Mouse (Mus musculus) liver, adult 2 months (tissue): Measurements from ENCODE around the gene Wdhd1. TPM values are rescaled to one million over a fixed set of nuclear protein-coding genes. Genes with fewer than 3 reads are reported as not detected.

ENCODE experiments used
- DNase-seq: peaks from one replicate; pipeline ENCODE4 v3.0.0-alpha.2; 2011; ENCODE audit warnings: low read depth, low spot score; ENCODE audit errors: extremely low read depth
- H3K27ac ChIP-seq: fragments of 200-500 bp; replicated peaks from 2 replicates; pipeline ENCODE4 v1.5.1; 2012; ENCODE audit warnings: low read depth, mild to moderate bottlenecking, control low read depth, inconsistent platforms, low read length; ENCODE audit not compliant: insufficient read depth
- H3K27me3 ChIP-seq: fragments of 200-500 bp; 2 replicates; pipeline ENCODE4 v1.6.1; 2012; ENCODE audit warnings: mild to moderate bottlenecking, moderate library complexity, low read length, inconsistent platforms; ENCODE audit not compliant: control insufficient read depth, insufficient read depth
- H3K36me3 ChIP-seq: fragments of 200-500 bp; 2 replicates; pipeline ENCODE4 v1.6.1; 2012; ENCODE audit warnings: low read length, inconsistent platforms; ENCODE audit not compliant: control insufficient read depth, insufficient read depth
- H3K4me1 ChIP-seq: fragments of 200-500 bp; 2 replicates; pipeline ENCODE4 v1.6.1; 2011; ENCODE audit warnings: low read length; ENCODE audit not compliant: control insufficient read depth, insufficient read depth
- H3K4me3 ChIP-seq: fragments of 200-500 bp; 2 replicates; pipeline ENCODE4 v1.5.1; 2011; ENCODE audit warnings: low read depth, mild to moderate bottlenecking, control low read depth, low read length, moderate library complexity; ENCODE audit not compliant: insufficient read depth
- H3K79me2 ChIP-seq: fragments of 200-500 bp; 2 replicates; pipeline ENCODE4 v1.6.1; 2012; ENCODE audit warnings: inconsistent platforms, mild to moderate bottlenecking, low read length, moderate library complexity; ENCODE audit not compliant: control insufficient read depth, insufficient read depth
- H3K9ac ChIP-seq: fragments of 200-500 bp; 2 replicates; pipeline ENCODE4 v1.6.1; 2012; ENCODE audit warnings: low read depth, mild to moderate bottlenecking, control low read depth, inconsistent platforms, low read length
- CTCF ChIP-seq: fragments of 200-500 bp; IDR thresholded peaks from 2 replicates; pipeline ENCODE4 v1.5.1; 2011; ENCODE audit warnings: low read depth, low read length, control low read depth
- POLR2A ChIP-seq: fragments of 200-500 bp; IDR thresholded peaks from 2 replicates; pipeline ENCODE4 v1.6.1; 2011; ENCODE audit warnings: low read length, control low read depth; ENCODE audit not compliant: insufficient read depth; ENCODE audit errors: extremely low read depth
- WGBS: fragments of 180-500 bp; shearing (Covaris S2); methylation state at CpG from one replicate; pipeline ENCODE4 v1.1.7; 2018; 5-methylcytosine and 5-hydroxymethylcytosine counted together
- polyA plus RNA-seq: library from polyadenylated mRNA; depleted of rRNA; stranded (reverse); fragments of >200 nt; gene quantifications from 2 replicates; pipeline ENCODE4 v1.2.3, GENCODE M21; 2012
- total RNA-seq: library from RNA; depleted of rRNA; stranded (reverse); fragments of >200 nt; gene quantifications from 2 replicates; pipeline ENCODE4 v1.2.3, GENCODE M21; 2014

The Wdhd1 gene
- total and polyA plus RNA-seq, 2 experiments = 0.21 to 1.0 TPM

DNA sequence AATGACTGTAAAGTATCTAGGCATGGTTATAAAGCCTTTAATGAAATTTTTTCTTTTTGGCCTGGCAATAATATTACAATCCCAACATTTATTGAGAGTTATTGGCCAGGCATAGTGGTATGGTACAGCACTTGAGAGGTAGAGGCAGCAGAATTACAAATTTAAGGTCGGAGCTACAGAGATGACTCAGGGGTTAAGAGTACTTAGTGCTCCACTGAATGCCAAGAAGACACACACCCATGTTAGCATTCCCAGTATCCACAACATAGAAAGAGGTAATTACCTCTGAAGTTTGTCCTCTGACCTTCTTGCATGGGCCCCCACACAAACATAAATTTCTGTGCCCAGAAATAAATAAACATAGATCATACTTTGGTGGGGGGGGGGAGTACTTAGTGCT lies 32.4 kb upstream of the Wdhd1 start:
- Histone ChIP-seq H3K4me3 (no peak overlapping the region), H3K4me1 (peaks cover 20% of the 10 kb centered on the region), H3K27ac (no peak overlapping the region), H3K9ac (no peak overlapping the region), H3K36me3 (peaks cover 24% of the 10 kb centered on the region), H3K79me2 (peaks cover 21% of the 10 kb centered on the region), H3K27me3 (no peaks in the 10 kb centered on the region)
- TF ChIP-seq POLR2A (no peak), CTCF (no peak)
- 80% methylated on average over 1 of the region's 1 CpGs for WGBS
- no peak for DNase-seq

DNA sequence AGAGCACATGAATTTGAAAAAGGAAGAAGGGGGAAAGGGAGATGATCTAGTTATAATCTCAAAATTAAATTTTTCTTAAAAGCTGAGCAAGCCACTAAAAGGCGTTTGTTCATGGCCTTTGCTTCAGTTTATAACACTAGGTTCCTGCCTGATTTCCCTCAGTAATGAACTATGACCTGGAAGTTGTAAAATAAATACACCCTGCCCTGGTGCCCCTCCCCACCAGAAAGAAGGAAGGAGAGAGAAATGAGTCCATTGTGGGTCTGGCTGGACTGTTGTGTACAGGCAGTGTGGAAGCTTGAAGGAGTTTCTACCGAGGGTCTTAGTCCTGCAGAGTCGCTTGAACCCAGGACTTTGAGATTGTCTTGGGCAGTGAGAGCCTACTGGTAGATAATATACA lies 31.0 kb upstream of the Wdhd1 start:
- peak; percentile 60 for DNase-seq
- Histone ChIP-seq H3K27me3 (no peaks in the 10 kb centered on the region), H3K9ac (no peak overlapping the region; the same call in 1 of the 2 replicates), H3K4me3 (no peak overlapping the region), H3K36me3 (peaks cover 18% of the 10 kb centered on the region), H3K27ac (no peak overlapping the region), H3K4me1 (peaks cover 27% of the 10 kb centered on the region), H3K79me2 (peaks cover 27% of the 10 kb centered on the region)
- TF ChIP-seq CTCF (no peak), POLR2A (no peak)
- WGBS = 51% methylated on average over 3 of the region's 3 CpGs

DNA sequence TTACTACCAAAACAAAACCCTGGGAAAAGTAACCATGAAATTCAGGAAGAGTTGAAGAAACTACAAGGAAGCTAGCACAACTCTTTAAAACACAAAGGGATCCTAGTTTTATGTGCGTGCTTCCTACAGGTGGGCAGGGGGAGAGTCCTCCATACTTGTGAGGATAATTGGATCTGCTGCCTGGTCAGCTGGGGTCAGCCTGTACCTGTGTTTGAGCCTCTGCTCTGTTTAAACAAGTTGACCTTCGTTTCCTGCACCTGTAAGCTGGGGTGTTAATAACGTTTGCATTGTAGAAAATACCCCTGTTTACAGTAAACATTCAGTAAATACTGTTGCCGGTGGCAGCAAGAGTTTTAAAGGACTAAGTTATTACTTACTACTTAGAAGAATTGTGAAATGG lies 29.3 kb upstream of the Wdhd1 start:
- no peak overlapping the region for H3K9ac ChIP-seq
- H3K4me1 ChIP-seq = peaks cover 27% of the 10 kb centered on the region
- peaks cover 35% of the 10 kb centered on the region for H3K79me2 ChIP-seq
- no peak overlapping the region for H3K4me3 ChIP-seq
- H3K27me3 ChIP-seq = no peaks in the 10 kb centered on the region
- peak; percentile 48 for DNase-seq
- H3K27ac ChIP-seq = peak overlapping the region; percentile 1; the same call in 1 of the 2 replicates
- H3K36me3 ChIP-seq = peaks cover 6% of the 10 kb centered on the region; the same call in 1 of the 2 replicates
- TF ChIP-seq CTCF (no peak), POLR2A (no peak)
- whole genome bisulfite sequencing = 17% methylated on average over 4 of the region's 4 CpGs

DNA sequence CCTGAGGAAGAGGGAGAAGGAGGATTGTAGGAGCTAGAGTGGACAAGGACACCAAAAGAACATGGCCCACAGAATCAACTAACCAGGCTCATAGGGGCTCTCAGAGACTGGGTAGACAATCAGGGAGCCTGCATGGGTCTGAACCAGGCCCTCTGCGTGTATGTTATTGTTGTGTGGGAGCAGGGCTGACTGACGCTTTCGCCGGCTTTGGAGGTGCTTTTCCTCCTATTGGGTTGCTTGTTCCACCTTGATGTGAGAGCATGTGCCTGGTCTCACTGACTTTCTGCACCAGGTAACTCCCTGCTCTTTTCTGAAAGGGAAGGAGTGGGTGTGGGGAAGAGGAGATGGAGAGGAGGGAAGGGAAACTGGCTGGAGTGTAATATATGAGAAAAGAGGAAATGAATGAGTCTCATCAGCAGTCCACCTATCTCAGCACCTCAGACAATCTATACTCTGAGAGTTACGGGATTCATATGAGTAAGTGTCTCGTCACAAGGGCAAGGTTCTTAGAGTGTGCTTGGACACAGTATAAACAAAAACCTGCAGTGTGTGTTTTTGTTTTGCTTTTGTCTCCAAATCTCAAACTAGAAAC lies 28.3 kb upstream of the Wdhd1 start:
- no peak for TF ChIP-seq CTCF
- no peak for TF ChIP-seq POLR2A
- Histone ChIP-seq H3K79me2 (peaks cover 29% of the 10 kb centered on the region), H3K27ac (no peak overlapping the region), H3K4me1 (peaks cover 28% of the 10 kb centered on the region), H3K9ac (no peak overlapping the region; the same call in 1 of the 2 replicates), H3K4me3 (no peak overlapping the region), H3K36me3 (no peaks in the 10 kb centered on the region; the same call in 1 of the 2 replicates), H3K27me3 (no peaks in the 10 kb centered on the region)
- DNase-seq = no peak
- 55% methylated on average over 6 of the region's 6 CpGs for WGBS

DNA sequence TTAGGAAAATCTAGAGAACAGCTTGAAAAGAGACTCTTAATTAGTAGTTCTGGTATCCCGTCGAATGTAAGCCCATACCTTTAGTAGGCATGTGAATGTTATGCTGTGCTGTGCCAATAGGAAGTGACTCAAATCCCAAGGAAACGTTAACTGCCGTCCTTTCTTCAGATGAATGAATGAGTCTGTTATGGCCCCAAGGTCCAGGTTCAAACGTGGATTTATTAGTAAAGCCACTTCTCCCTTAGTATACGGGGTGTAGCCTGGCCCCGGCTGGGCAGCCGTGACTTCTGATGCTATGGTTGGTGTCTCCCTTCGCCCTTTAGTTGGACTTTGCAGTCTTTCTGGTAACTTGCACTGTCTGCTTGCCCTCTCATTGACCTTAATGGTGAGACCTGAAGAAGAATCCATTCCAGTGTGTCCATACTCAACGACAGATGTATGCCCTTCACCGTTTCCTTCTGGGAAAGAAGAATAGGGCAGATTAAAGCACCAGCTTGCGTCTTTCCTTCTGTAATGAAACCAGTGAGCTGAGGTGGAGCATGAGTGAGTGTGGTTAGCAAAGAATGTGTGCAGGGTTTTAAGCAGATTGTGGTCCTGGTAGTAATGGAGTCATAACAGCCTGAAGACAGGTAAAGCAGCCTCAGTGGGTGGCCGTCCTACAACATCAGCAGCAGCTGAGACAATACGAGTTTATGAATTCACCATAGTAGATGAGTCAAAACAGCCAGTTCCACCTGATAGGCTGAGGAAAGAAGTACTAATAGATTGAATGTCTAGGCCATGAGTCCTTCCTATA lies 26.4 kb upstream of the Wdhd1 start:
- Histone ChIP-seq H3K36me3 (no peaks in the 10 kb centered on the region; the same call in 1 of the 2 replicates), H3K4me3 (no peak overlapping the region), H3K4me1 (peaks cover 31% of the 10 kb centered on the region), H3K27me3 (no peaks in the 10 kb centered on the region), H3K9ac (no peak overlapping the region), H3K79me2 (peaks cover 41% of the 10 kb centered on the region), H3K27ac (no peak overlapping the region)
- TF ChIP-seq CTCF = no peak
- no peak for TF ChIP-seq POLR2A
- DNase-seq = no peak
- 69% methylated on average over 14 of the region's 14 CpGs for WGBS

DNA sequence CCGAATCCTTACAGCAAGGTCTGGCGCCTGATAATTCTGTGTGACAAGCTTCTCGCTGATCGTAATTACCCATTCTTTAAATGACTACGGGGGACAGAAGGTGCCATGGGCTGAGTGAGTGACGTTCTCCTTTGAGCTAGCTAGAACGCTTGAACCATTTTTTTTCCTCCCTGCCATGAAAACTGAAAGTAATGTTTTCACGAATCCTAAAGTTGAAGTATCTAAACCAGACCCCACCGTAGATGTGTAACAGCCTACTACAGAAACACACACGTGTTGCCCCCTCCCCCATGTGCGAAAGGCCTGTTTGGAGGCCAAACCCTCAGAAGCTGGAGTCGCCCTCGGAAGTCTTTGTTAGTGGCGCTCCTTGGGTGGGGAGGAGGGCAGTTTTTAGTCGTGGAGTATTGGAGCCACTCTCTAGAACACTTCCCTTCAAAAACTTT lies 22.2 kb upstream of the Wdhd1 start:
- peaks cover 29% of the 10 kb centered on the region for H3K79me2 ChIP-seq
- peak overlapping the region; percentile 89 for H3K4me3 ChIP-seq
- 1% methylated on average over 15 of the region's 15 CpGs for WGBS
- no peaks in the 10 kb centered on the region for H3K27me3 ChIP-seq
- peaks cover 30% of the 10 kb centered on the region for H3K4me1 ChIP-seq
- peak overlapping the region; percentile 97 for H3K9ac ChIP-seq
- no peak for DNase-seq
- peak overlapping the region; percentile 47 for H3K27ac ChIP-seq
- TF ChIP-seq POLR2A = no peak
- TF ChIP-seq CTCF = no peak
- no peaks in the 10 kb centered on the region; the same call in 1 of the 2 replicates for H3K36me3 ChIP-seq
